Mouse (Mus musculus) erythroblast, embryonic 14.5 days (primary cell): ENCODE measurements around the gene Pacs1.

Experiments
- GATA1 ChIP-seq: IDR thresholded peaks from 2 replicates; pipeline ENCODE4 v1.6.1; 2012; ENCODE audit warnings: low read length, inconsistent platforms, mixed read lengths
- TAL1 ChIP-seq: IDR thresholded peaks from 3 replicates; pipeline ENCODE4 v1.6.1; 2012; ENCODE audit warnings: low read length, inconsistent platforms, mixed read lengths

- no peak for TF ChIP-seq TAL1
- TF ChIP-seq GATA1 = no peak
Measured at GRCm38 (mm10) chr19:5113783-5114182, 159.1 kb downstream of the Pacs1 start.
